Mouse (Mus musculus) kidney, postnatal 36 days (tissue): ENCODE results near the gene Spata21.

Source experiments
- DNase-seq, 2 experiments: peaks; one replicate each; pipeline ENCODE4 v3.0.0; 2021 to 2022; ENCODE audit warnings: mixed read lengths in 2 of 2

Gene Spata21

DNA sequence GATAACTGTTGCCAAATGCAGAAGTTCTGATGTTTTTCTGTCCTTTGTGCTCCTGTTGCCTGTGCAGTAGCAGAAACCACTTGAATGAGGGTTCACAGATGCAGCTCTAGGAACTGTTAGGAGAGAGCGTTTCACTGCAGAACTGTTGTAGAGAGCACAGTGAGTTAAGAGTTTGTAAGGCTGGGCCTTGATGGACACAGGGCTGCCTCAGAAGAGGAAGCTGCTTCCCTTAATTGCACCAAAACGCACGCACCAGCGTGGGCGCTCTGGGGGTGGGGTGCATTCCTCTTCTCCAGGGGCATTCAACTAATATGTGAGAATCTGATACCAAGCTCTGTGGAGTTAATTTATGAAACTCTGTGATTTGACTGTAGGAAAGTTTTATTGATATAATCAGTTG lies 71.5 kb downstream of the Spata21 start:
- no peak for DNase-seq

DNA sequence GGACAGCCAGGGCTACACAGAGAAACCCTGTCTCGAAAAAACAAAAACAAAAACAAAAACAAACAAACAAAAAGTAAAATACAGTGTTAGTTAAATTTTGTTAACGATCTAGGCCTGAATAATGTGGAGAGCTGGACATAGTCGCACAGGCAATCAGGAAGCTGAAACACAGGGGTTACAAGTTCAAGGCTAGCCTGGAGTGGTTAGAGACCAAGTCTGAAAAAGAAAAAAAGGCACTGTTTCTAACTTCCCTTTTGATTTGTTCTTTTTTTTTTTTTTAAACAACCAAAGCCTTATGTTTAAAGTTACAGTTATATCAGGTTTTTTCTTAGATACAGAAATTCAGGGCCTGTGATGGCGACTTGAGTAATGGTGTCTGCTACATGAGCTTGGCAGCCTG lies 72.1 kb downstream of the Spata21 start:
- no peak for DNase-seq

DNA sequence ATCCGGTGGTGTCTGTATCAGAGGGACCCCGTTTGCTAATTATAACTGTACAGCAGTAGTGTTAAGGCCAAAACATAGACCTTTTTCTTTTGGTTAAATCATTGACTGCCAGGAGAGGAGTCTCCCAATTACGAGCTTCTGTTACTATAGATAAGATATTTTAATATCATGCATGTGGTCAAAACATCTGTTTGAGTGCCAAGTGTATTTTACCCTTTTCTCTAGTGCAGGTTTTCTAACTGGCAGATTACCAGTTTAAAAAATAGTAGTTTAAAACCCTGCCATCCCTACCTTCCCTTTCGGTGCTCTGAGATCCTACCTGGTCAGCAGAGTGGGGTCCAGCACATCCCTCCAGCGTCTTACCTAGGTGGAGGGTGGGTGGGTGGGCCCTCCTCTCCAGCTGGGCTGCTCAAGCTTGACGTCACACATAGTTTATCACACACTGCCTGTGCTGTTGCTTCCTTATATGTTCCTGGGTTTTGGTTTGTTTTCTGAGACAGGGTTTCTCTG lies 73.6 kb downstream of the Spata21 start:
- DNase-seq: no peak
